Mouse (Mus musculus): ENCODE measurements around the gene Sec13.

DNA sequence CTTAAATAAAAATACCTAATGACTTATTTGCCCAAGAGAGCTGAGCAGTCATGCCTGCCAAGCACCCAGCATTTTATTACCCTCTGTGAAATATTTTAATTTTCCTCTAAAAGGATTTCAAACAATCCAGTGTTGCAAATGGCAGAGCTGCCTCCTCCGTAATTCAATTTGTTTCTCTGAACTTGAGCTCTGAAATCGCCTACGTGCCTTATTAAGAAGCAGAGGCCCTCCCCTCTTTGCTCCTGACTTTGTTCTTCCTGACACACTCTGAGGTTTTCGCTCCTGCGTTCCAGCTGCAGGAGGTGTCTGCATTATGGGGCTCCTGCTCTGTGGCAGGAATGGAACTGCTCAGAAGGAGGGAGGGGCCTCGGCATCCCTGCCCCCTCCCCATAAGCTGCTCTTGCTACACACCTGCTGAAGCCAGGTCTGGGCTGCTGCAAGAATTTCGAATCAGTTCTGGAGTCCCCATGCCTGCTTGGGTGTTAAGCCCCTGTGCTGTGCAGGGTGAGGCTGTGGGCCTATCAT, 37.7 kb upstream of the Sec13 start:
- TF ChIP-seq CTCF (IDR thresholded peaks at IDR 0.05; ENCODE audit: insufficient read depth, low read length) (no peak), POLR2A (IDR thresholded peaks at IDR 0.05; ENCODE audit: borderline replicate concordance, extremely low read depth, low read depth, low read length) (no peak)
